Mouse (Mus musculus): ENCODE results near the gene Trpv6. TPM values are rescaled to one million over a fixed set of nuclear protein-coding genes. Genes with fewer than 3 reads are reported as not detected.
A peak's percentile ranks its signal among the peaks of the same experiment; 100 is the strongest.

The Trpv6 gene
- 1.8 and 2.0 TPM in 2 replicates for polyA plus RNA-seq (2015; fragmentation: Nextera tagmentation; extraction: Ambion mirVana)

DNA sequence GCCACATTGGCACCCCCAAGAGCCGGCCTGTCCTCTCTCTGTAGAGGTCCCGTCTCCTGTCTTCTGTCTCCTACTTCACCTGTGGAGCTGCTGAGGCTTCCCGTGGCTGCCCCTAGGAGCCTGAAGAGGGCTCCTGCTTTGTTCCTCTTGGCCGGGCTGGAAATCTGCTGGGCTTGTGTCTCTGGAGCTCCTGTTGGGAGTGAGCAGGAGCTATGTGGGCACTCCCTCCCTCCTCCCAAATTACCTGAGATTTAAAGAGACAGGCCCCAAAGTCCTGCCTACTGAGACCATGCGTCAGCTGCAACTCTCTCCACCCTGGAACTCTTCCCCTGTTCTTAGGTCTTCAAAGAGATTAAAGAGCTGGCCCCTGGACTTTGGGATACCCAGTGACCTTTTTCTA lies at the start of gene Trpv6:
Gene Trpv6 (minus strand): TSS at position 228 of the 400 bp plus-strand sequence.
- no peaks in the 10 kb centered on the region for H3K9me3 ChIP-seq (replicated peaks)
- no peak within 1 kb of the TSS for H3K27ac ChIP-seq (replicated peaks)
- no peak within 1 kb of the TSS for H3K9ac ChIP-seq
- WGBS = 20% methylated on average over 5 of the region's 5 CpGs
- peak within 1 kb of the TSS; percentile 22 for H3K4me3 ChIP-seq (replicated peaks)
- no peaks in the 10 kb centered on the region for H3K27me3 ChIP-seq
- no peaks in the 10 kb centered on the region for H3K36me3 ChIP-seq
- H3K4me1 ChIP-seq = 0 out of 2 replicates have a peak, but pooled peaks cover 4% of the 10 kb centered on the region
- H3K4me2 ChIP-seq (replicated peaks) = 0 out of 2 replicates have a peak within 1 kb of the TSS, but pooled peaks have one; percentile 17
- no peak for ATAC-seq (ENCODE audit: insufficient number of reproducible peaks, low FRiP score, low TSS enrichment, low read depth)

DNA sequence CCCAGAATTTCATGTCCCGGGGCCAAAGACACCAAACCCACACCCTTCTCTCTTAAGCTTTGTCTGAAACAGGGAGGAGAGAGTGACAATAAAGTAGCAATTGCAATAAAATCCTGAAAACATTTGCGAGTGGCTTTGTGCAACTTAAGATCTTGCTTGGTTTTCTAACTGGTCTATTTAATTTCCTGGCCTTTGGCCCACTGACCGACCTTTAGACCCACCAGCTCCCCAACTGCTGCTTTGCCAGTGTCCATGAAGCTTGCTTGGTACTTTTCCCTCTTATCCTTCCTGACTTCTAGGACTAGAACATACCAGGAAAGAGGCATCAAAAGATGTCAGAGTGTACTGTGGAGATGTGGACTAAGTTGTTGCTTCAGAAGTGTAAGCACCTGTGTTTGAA lies 49.4 kb upstream of the Trpv6 start:
- Histone ChIP-seq H3K9me3 (replicated peaks) (no peaks in the 10 kb centered on the region), H3K36me3 (no peaks in the 10 kb centered on the region), H3K4me1 (no peaks in the 10 kb centered on the region), H3K27me3 (no peaks in the 10 kb centered on the region), H3K9ac (no peak overlapping the region), H3K4me3 (replicated peaks) (no peak overlapping the region), H3K4me2 (replicated peaks) (no peak overlapping the region), H3K27ac (replicated peaks) (no peak overlapping the region)
- WGBS = 80% methylated on average over 3 of the region's 3 CpGs
- no peak for ATAC-seq (ENCODE audit: insufficient number of reproducible peaks, low FRiP score, low TSS enrichment, low read depth)

DNA sequence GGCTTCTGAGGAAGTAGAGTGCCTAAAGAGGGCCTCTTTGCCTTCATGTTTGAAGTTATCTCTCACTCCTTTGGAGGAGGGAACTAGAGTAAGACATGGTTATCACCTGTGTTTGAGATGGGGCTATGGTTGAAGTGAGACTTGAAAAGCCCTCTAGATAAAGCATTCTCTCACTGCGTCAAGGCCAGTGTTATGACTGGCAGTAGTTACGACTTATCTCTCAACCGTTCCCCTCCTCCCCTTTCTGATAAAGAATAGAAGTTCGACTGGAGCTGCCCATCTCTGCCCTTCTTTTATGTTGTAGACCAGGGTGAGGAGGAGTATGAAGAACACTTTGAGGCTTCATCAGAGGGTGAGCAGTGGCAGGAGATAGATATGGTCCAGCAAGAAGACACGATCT lies 48.7 kb upstream of the Trpv6 start:
- 89% methylated on average over 5 of the region's 5 CpGs for WGBS

DNA sequence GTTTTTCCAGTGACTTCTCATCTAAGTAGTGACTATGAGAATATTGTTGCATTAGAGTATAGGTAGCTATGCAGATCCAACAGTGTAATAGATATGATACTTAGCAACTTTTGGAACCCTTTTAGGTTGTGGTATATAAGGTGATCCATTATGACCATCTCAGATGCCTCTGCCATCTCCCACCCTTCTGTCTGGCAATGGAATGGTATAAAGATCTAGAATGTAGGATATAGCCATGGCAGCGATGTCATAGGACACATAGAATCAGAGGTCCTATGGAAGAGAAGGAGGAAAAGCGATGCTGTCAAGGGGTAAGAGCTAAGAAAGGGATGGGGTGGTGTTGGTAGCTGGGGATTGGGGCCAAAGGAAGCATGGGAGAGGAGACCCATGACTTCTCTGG lies 47.9 kb upstream of the Trpv6 start, which contains the start of gene Llcfc1:
Gene Llcfc1 (plus strand): TSS at position 301 of the 400 bp plus-strand sequence.
- 78% methylated on average over 2 of the region's 2 CpGs for WGBS
- H3K9ac ChIP-seq = no peak within 1 kb of the TSS
- no peak within 1 kb of the TSS for H3K4me2 ChIP-seq (replicated peaks)
- no peak within 1 kb of the TSS for H3K27ac ChIP-seq (replicated peaks)
- H3K27me3 ChIP-seq = no peaks in the 10 kb centered on the region
- no peaks in the 10 kb centered on the region for H3K4me1 ChIP-seq
- ATAC-seq (ENCODE audit: insufficient number of reproducible peaks, low FRiP score, low TSS enrichment, low read depth) = no peak
- no peaks in the 10 kb centered on the region for H3K36me3 ChIP-seq
- H3K4me3 ChIP-seq (replicated peaks) = no peak within 1 kb of the TSS
- no peaks in the 10 kb centered on the region for H3K9me3 ChIP-seq (replicated peaks)

More for the DNA sequence above, 48.7 kb upstream of the Trpv6 start:
- H3K4me2 ChIP-seq (replicated peaks) = no peak overlapping the region
- no peaks in the 10 kb centered on the region for H3K36me3 ChIP-seq
- H3K4me1 ChIP-seq = no peaks in the 10 kb centered on the region
- no peak overlapping the region for H3K4me3 ChIP-seq (replicated peaks)
- no peak overlapping the region for H3K9ac ChIP-seq
- no peak overlapping the region for H3K27ac ChIP-seq (replicated peaks)
- no peaks in the 10 kb centered on the region for H3K9me3 ChIP-seq (replicated peaks)
- no peak for ATAC-seq (ENCODE audit: insufficient number of reproducible peaks, low FRiP score, low TSS enrichment, low read depth)
- H3K27me3 ChIP-seq = no peaks in the 10 kb centered on the region

DNA sequence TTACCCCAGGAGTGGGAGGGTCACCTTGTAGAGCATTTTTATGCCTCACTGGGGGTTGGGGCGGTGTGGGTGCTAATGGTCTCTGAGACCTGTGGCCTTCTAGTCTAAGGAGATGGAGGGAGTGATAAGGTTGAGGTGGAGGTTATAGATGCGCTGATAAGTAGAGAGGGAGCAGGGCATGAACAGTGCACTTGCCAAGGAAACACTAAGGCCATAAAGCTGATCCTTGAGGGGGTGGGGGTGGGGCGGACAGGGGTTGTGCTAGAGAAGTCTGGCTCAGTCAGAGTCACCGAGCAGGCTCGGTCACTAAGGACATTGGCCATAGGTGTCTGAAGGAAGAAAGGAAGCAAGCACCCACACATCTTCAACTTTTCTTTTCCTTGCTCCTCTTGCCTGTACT lies 45.5 kb upstream of the Trpv6 start:
- H3K4me2 ChIP-seq (replicated peaks) = no peak overlapping the region
- WGBS = 71% methylated on average over 5 of the region's 5 CpGs
- no peak overlapping the region for H3K27ac ChIP-seq (replicated peaks)
- H3K27me3 ChIP-seq = no peaks in the 10 kb centered on the region
- H3K4me1 ChIP-seq = no peaks in the 10 kb centered on the region
- ATAC-seq (ENCODE audit: insufficient number of reproducible peaks, low FRiP score, low TSS enrichment, low read depth) = no peak
- H3K36me3 ChIP-seq = no peaks in the 10 kb centered on the region
- H3K4me3 ChIP-seq (replicated peaks) = no peak overlapping the region
- no peaks in the 10 kb centered on the region for H3K9me3 ChIP-seq (replicated peaks)
- H3K9ac ChIP-seq = no peak overlapping the region

DNA sequence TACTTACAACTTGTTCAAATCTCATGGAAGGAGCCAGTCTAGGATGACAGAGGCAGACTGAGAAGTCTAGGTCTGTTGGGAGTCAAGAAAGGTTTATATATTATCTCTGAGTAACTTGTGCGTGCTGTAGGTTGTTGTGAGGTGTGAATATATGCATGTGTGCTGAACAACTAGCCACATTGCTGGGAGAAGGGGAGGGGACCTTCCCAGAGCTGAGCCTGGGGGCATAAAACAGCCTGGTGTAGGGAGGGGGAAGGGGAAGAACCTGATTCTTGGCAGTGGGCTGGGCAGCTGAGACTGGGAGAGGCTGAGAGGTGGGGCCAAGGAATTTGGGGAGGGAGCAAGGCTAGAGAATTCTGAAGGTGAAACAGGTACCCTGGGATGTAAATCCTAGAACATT lies 44.5 kb upstream of the Trpv6 start, which contains the start of gene Trpv5:
Gene Trpv5 (minus strand): TSS at position 101 of the 400 bp plus-strand sequence.
- 50% methylated on average over 1 of the region's 1 CpGs for WGBS
- Histone ChIP-seq H3K9ac (no peak within 1 kb of the TSS), H3K27me3 (no peaks in the 10 kb centered on the region), H3K4me2 (replicated peaks) (no peak within 1 kb of the TSS), H3K9me3 (replicated peaks) (no peaks in the 10 kb centered on the region), H3K4me3 (replicated peaks) (no peak within 1 kb of the TSS), H3K27ac (replicated peaks) (no peak within 1 kb of the TSS), H3K4me1 (no peaks in the 10 kb centered on the region), H3K36me3 (no peaks in the 10 kb centered on the region)
- ATAC-seq (ENCODE audit: insufficient number of reproducible peaks, low FRiP score, low TSS enrichment, low read depth) = no peak

- Histone ChIP-seq H3K4me3 (replicated peaks) (no peak overlapping the region), H3K27me3 (no peaks in the 10 kb centered on the region), H3K36me3 (no peaks in the 10 kb centered on the region), H3K4me2 (replicated peaks) (no peak overlapping the region), H3K4me1 (no peaks in the 10 kb centered on the region), H3K27ac (replicated peaks) (no peak overlapping the region), H3K9ac (no peak overlapping the region), H3K9me3 (replicated peaks) (no peaks in the 10 kb centered on the region)
- ATAC-seq (ENCODE audit: insufficient number of reproducible peaks, low FRiP score, low TSS enrichment, low read depth) = no peak
- 92% methylated on average over 2 of the region's 2 CpGs for WGBS
Observed at GRCm38 (mm10) chr6:41676530-41676929, 40.3 kb upstream of the Trpv6 start.

GRCm38 (mm10) chr6:41662320-41662719 lies 26.1 kb upstream of the Trpv6 start:
- 33% methylated on average over 2 of the region's 2 CpGs for WGBS
- no peak overlapping the region for H3K4me3 ChIP-seq (replicated peaks)
- no peak for ATAC-seq (ENCODE audit: insufficient number of reproducible peaks, low FRiP score, low TSS enrichment, low read depth)
- no peak overlapping the region for H3K27ac ChIP-seq (replicated peaks)
- H3K9ac ChIP-seq = no peak overlapping the region
- no peaks in the 10 kb centered on the region for H3K9me3 ChIP-seq (replicated peaks)
- no peak overlapping the region for H3K4me2 ChIP-seq (replicated peaks)
- no peaks in the 10 kb centered on the region for H3K27me3 ChIP-seq
- H3K36me3 ChIP-seq = no peaks in the 10 kb centered on the region
- no peaks in the 10 kb centered on the region for H3K4me1 ChIP-seq

- H3K9ac ChIP-seq = no peak overlapping the region
- H3K27ac ChIP-seq (replicated peaks) = no peak overlapping the region
- H3K36me3 ChIP-seq = no peaks in the 10 kb centered on the region
- H3K4me2 ChIP-seq (replicated peaks) = no peak overlapping the region
- no peak overlapping the region for H3K4me3 ChIP-seq (replicated peaks)
- no peaks in the 10 kb centered on the region for H3K4me1 ChIP-seq
- no peaks in the 10 kb centered on the region for H3K9me3 ChIP-seq (replicated peaks)
- WGBS = 67% methylated on average over 1 of the region's 1 CpGs
- ATAC-seq (ENCODE audit: insufficient number of reproducible peaks, low FRiP score, low TSS enrichment, low read depth) = no peak
- H3K27me3 ChIP-seq = no peaks in the 10 kb centered on the region
Observed at GRCm38 (mm10) chr6:41658487-41658886, 22.3 kb upstream of the Trpv6 start.

- H3K27me3 ChIP-seq = no peaks in the 10 kb centered on the region
- no peak for ATAC-seq (ENCODE audit: insufficient number of reproducible peaks, low FRiP score, low TSS enrichment, low read depth)
Observed at GRCm38 (mm10) chr6:41654648-41655047, 18.4 kb upstream of the Trpv6 start.

GRCm38 (mm10) chr6:41653173-41653572 lies 17.0 kb upstream of the Trpv6 start:
- Histone ChIP-seq H3K27me3 (no peaks in the 10 kb centered on the region), H3K4me1 (no peaks in the 10 kb centered on the region), H3K27ac (replicated peaks) (no peak overlapping the region), H3K36me3 (no peaks in the 10 kb centered on the region), H3K9me3 (replicated peaks) (no peaks in the 10 kb centered on the region), H3K4me3 (replicated peaks) (no peak overlapping the region), H3K4me2 (replicated peaks) (no peak overlapping the region), H3K9ac (no peak overlapping the region)
- no peak for ATAC-seq (ENCODE audit: insufficient number of reproducible peaks, low FRiP score, low TSS enrichment, low read depth)
- WGBS = 95% methylated on average over 5 of the region's 5 CpGs

More at GRCm38 (mm10) chr6:41654648-41655047, 18.4 kb upstream of the Trpv6 start:
- no peaks in the 10 kb centered on the region for H3K9me3 ChIP-seq (replicated peaks)
- no peak overlapping the region for H3K4me3 ChIP-seq (replicated peaks)
- no peak overlapping the region for H3K27ac ChIP-seq (replicated peaks)
- H3K36me3 ChIP-seq = no peaks in the 10 kb centered on the region
- H3K9ac ChIP-seq = no peak overlapping the region
- H3K4me2 ChIP-seq (replicated peaks) = no peak overlapping the region
- H3K4me1 ChIP-seq = no peaks in the 10 kb centered on the region
- 83% methylated on average over 8 of the region's 8 CpGs for WGBS

DNA sequence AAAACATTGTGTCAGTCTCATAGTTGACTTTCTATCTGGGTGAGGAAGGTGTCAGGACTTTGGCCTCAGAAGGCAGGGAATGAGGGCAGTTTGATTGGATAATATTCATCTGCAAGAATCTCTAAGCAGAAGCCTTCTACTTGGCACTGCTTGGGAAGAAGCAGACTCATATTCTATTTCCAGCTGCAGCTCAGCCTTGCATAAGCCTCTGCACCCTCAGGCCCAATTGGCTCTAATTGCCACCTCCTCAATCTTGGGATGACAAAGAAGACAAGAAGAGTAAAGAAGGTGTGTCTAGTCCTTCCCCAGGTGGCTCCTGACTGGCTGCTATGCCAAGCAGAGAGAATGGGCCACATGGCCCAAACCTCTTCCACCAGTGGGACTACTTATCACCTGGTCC lies 10.5 kb upstream of the Trpv6 start:
- H3K36me3 ChIP-seq = no peaks in the 10 kb centered on the region
- no peak overlapping the region for H3K27ac ChIP-seq (replicated peaks)
- no peak overlapping the region for H3K4me2 ChIP-seq (replicated peaks)
- H3K9ac ChIP-seq = no peak overlapping the region
- no peak for ATAC-seq (ENCODE audit: insufficient number of reproducible peaks, low FRiP score, low TSS enrichment, low read depth)
- H3K27me3 ChIP-seq = no peaks in the 10 kb centered on the region
- no peaks in the 10 kb centered on the region for H3K4me1 ChIP-seq
- no peaks in the 10 kb centered on the region for H3K9me3 ChIP-seq (replicated peaks)
- H3K4me3 ChIP-seq (replicated peaks) = no peak overlapping the region
